Mouse (Mus musculus): ENCODE results near the gene Dag1.

- no peak for TF ChIP-seq POLR2A (IDR thresholded peaks at IDR 0.05; ENCODE audit: extremely low read depth, insufficient read depth, low read length)
- TF ChIP-seq CTCF (IDR thresholded peaks at IDR 0.05; ENCODE audit: extremely low read depth, insufficient read depth, low read length): no peak
Observed at GRCm38 (mm10) chr9:108182806-108183506, 80.8 kb downstream of the Dag1 start.
